Mouse (Mus musculus) forebrain, embryonic 15.5 days (tissue): ENCODE data around the gene Fancc. TPM values are rescaled to one million over a fixed set of nuclear protein-coding genes. Genes with fewer than 3 reads are reported as not detected.

Source experiments
- ATAC-seq: fragments of 200-750 bp; cut with Nextera tagmentation; replicated peaks from 2 replicates; pipeline ENCODE4 v1.8.0; 2017; ENCODE audit warnings: mild to moderate bottlenecking, moderate TSS enrichment, moderate library complexity
- H3K27ac ChIP-seq: fragments of 300-500 bp; sonication (generic); replicated peaks from 2 replicates; pipeline ENCODE4 v1.5.1; 2015; ENCODE audit warnings: mild to moderate bottlenecking, inconsistent platforms
- H3K27me3 ChIP-seq: fragments of 300-500 bp; sonication (generic); 2 replicates; pipeline ENCODE4 v1.6.1; 2015; ENCODE audit warnings: inconsistent platforms
- H3K36me3 ChIP-seq: fragments of 300-500 bp; sonication (generic); 2 replicates; pipeline ENCODE4 v1.6.1; 2015; ENCODE audit warnings: mild to moderate bottlenecking, inconsistent platforms
- H3K4me1 ChIP-seq: fragments of 300-500 bp; sonication (generic); 2 replicates; pipeline ENCODE4 v1.6.1; 2015; ENCODE audit warnings: inconsistent platforms
- H3K4me2 ChIP-seq: fragments of 300-500 bp; sonication (generic); replicated peaks from 2 replicates; pipeline ENCODE4 v1.6.1; 2015; ENCODE audit warnings: mild to moderate bottlenecking, inconsistent platforms
- H3K4me3 ChIP-seq: fragments of 300-500 bp; sonication (generic); 2 replicates; pipeline ENCODE4 v1.5.1; 2015; ENCODE audit warnings: mild to moderate bottlenecking, inconsistent platforms
- H3K9ac ChIP-seq: fragments of 300-500 bp; sonication (generic); replicated peaks from 2 replicates; pipeline ENCODE4 v1.6.1; 2015; ENCODE audit warnings: mild to moderate bottlenecking, inconsistent platforms
- H3K9me3 ChIP-seq: fragments of 300-500 bp; sonication (generic); 2 replicates; pipeline ENCODE4 v1.6.1; 2016; ENCODE audit warnings: inconsistent platforms
- WGBS: fragments of 180-500 bp; shearing (Covaris S2); methylation state at CpG from one replicate; pipeline ENCODE4 v1.1.7; 2015; ENCODE audit warnings: mixed read lengths; 5-methylcytosine and 5-hydroxymethylcytosine counted together
- polyA plus RNA-seq: library from polyadenylated mRNA; unstranded; fragments of >200 nt; fragmentation: Nextera tagmentation; extraction: Ambion mirVana; gene quantifications from 2 replicates; pipeline ENCODE4 v1.2.1, GENCODE M21; 2015

Fancc gene
- polyA plus RNA-seq, 1 experiment from 2014 or later: 13.2 TPM

DNA sequence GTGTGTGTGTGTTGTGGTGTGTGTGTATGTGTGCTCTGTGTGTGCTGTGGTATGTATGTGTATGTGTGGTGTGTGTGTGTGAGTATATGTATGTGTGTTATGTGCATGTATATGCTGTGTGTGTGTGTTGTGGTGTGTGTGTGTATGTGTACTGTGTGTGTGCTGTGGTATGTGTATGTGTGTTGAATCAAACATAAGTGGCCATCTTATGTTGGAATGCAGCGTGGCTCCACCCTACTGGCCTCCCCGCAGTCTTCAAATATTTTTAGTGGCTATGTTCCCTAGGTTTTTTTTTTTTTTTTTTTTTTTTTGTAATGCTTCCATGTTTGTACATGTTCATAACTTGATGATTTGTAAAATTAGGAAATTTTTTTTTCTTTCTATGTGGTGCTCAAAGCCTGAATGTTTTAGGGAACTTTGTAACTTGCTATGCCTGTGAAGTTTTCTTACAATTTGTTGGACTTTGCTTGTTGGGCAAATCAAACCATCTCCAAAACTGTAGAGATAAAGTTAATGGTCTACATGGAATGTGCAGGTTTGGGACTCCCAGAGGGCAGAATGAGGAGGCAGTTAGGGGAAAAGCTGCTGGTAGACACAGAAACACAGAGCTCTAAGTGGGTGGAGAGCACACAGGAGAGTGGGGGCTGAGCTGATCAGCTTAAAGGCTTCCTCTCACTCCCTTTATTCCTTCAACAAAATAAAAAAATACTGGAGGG is 244.6 kb downstream of the Fancc start:
- ATAC-seq: no peak; the same call in 1 of the 2 replicates
- H3K27me3 ChIP-seq: no peaks in the 10 kb centered on the region
- WGBS: 100% methylated on average over 2 of the region's 2 CpGs
- H3K9me3 ChIP-seq: no peaks in the 10 kb centered on the region
- 0 out of 2 replicates have a peak, but pooled peaks cover 3% of the 10 kb centered on the region for H3K4me1 ChIP-seq
- H3K4me3 ChIP-seq: no peak overlapping the region
- no peak overlapping the region for H3K27ac ChIP-seq
- H3K4me2 ChIP-seq: no peak overlapping the region
- no peaks in the 10 kb centered on the region for H3K36me3 ChIP-seq
- no peak overlapping the region for H3K9ac ChIP-seq

DNA sequence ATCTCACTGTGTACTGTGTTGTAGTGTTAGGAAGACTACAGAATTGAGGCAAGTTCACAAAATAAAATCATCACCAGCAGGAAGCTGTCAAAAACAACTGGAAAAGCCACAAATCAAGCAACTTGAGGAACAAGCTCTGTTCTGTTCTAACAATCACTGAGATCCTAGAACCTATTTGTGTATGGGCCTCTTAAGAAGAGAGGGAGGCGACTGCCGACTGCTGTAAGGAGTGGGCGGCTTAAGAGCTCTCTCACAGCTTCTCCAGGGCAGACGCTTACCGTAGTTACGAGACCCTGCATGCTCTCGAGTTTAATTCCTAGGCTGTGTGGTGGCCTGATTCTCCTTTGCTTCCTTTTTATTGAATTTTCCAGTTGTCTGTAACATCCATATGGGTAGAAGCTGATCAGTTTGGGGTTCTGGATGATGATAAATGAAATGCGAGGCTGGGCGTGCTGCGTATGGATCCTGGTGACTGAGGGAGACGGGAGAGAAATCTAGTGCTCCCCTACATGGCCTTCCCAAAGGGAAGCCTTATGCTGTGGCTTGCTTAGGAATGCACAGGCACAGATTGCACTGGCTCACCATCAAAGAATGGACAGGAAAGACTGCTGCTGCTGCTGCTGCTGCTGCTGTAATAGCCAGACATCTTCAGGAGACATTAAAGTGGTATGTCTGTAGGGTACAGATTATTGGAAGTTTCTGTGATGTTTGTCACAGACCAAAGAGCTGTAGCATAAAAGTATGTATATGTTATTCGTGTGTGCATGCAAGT is 245.8 kb downstream of the Fancc start:
- H3K9ac ChIP-seq: no peak overlapping the region
- no peak overlapping the region for H3K27ac ChIP-seq
- no peaks in the 10 kb centered on the region for H3K36me3 ChIP-seq
- H3K4me2 ChIP-seq: no peak overlapping the region
- no peak for ATAC-seq
- no peaks in the 10 kb centered on the region for H3K9me3 ChIP-seq
- no peaks in the 10 kb centered on the region for H3K27me3 ChIP-seq
- no peak overlapping the region for H3K4me3 ChIP-seq
- WGBS: 60% methylated on average over 12 of the region's 12 CpGs
- H3K4me1 ChIP-seq: peaks cover 5% of the 10 kb centered on the region; the same call in 1 of the 2 replicates

DNA sequence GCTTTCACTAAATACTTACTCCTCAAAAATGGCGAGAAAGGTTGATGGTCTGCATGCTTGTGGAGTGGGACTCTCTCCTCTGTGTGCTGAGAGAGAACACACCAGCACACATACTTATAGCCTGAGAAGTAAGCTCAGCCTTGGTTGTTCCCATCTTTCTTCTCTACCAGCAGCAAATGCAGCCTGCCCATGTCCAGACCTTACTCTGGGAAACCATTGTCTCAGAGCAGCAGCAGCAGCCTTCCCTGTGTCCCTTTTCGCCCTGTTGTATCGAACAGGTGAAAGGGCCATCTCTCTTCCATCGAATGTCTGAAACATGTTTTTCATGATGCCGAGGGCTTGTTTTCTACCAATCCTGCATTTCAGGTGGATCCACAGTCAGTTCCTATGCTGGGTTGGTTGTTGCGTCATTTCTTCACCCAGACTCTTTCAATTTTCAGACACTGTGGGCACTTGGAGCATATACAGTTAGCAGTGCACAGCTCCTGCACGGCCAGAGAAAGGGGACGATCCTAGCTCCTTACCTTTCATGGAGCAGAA is 246.6 kb downstream of the Fancc start:
- no peak overlapping the region for H3K4me3 ChIP-seq
- 94% methylated on average over 8 of the region's 8 CpGs for WGBS
- no peaks in the 10 kb centered on the region for H3K36me3 ChIP-seq
- H3K27ac ChIP-seq: no peak overlapping the region
- H3K4me1 ChIP-seq: peaks cover 12% of the 10 kb centered on the region
- H3K9ac ChIP-seq: no peak overlapping the region
- no peak for ATAC-seq
- no peaks in the 10 kb centered on the region for H3K9me3 ChIP-seq
- no peaks in the 10 kb centered on the region for H3K27me3 ChIP-seq
- H3K4me2 ChIP-seq: no peak overlapping the region

DNA sequence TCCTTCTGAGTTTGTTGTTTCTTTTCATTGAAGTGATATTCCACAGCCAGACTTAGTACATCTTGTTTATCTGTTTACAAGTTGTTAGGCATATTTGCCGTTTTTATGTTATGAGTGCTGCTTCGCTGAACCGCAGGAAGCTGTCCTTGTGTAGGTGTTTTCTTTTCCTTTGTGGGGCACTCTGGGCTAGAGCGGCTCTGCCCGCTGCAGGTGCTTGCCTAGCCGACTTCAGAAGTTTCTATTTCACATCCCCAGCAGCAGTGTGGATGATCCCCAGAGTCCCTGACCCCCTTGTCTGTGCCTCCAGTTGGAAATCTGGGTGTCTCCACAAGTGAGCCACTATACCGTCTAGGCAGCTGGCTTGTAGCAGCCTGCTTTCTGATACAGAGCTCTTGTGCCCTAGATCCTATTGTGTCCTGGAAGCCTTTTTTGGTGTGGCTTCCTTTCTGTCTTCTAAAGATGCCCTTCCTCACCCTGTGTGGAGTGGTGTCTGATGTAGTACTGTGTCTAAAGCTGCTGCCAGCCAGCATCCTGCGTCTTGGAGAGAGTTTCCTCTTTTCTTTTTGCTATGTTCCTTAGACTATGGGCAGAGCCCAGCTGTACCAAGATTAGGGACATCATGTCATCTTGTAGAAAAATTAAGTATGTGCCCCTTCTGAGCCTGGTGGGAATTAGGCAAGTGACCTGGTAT is 247.2 kb downstream of the Fancc start:
- peaks cover 18% of the 10 kb centered on the region for H3K4me1 ChIP-seq
- H3K36me3 ChIP-seq: no peaks in the 10 kb centered on the region
- H3K9ac ChIP-seq: no peak overlapping the region
- no peak for ATAC-seq
- H3K4me2 ChIP-seq: no peak overlapping the region
- H3K9me3 ChIP-seq: no peaks in the 10 kb centered on the region
- WGBS: 85% methylated on average over 8 of the region's 8 CpGs
- no peak overlapping the region for H3K27ac ChIP-seq
- H3K4me3 ChIP-seq: no peak overlapping the region
- H3K27me3 ChIP-seq: no peaks in the 10 kb centered on the region

DNA sequence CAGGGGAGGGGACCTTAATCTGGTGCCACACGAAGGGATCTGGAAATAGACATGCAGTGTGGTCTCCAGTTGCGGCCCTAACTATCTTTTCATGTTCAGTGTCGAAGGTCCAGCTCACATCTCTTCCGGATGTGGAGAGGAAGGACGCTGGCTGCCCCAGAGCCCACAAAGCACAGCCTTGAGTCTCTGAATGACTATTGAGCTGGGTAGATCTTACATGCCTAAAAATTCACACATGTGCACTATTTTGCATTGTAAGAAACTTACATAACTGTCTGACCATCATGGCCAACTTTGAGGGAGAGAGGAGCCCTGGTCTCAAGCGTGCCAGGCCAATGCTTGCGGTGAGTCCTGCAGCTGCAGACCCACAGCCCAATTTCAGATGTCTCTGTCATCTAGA is 247.9 kb downstream of the Fancc start:
- H3K4me3 ChIP-seq: no peak overlapping the region
- H3K27me3 ChIP-seq: no peaks in the 10 kb centered on the region
- H3K4me2 ChIP-seq: no peak overlapping the region
- H3K36me3 ChIP-seq: no peaks in the 10 kb centered on the region
- no peak overlapping the region for H3K9ac ChIP-seq
- peaks cover 22% of the 10 kb centered on the region for H3K4me1 ChIP-seq
- ATAC-seq: no peak
- 89% methylated on average over 7 of the region's 7 CpGs for WGBS
- H3K27ac ChIP-seq: no peak overlapping the region
- no peaks in the 10 kb centered on the region for H3K9me3 ChIP-seq

DNA sequence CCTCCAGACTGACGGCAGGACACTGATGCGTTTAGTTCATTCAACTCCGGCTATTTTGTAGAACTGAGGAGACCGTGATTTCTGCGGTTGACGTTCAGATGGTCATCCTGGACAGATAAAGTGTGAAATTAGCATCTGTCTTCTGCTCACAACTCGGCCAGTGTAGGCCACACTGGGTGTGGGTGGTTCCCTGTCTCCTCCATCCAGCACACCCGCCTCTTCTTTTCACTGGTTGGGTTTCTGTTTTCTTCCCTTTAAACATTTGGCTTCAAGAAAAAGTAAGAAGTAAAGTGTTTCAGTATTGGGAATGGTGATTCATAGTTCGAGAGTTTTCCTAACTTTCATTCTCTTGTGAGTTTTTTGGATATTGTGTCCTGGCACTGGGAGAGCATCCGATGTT is 248.8 kb downstream of the Fancc start:
- no peak overlapping the region for H3K4me2 ChIP-seq
- 93% methylated on average over 10 of the region's 10 CpGs for WGBS
- H3K27ac ChIP-seq: no peak overlapping the region
- no peak overlapping the region for H3K4me3 ChIP-seq
- H3K9ac ChIP-seq: no peak overlapping the region
- H3K27me3 ChIP-seq: no peaks in the 10 kb centered on the region
- no peak for ATAC-seq
- peaks cover 22% of the 10 kb centered on the region for H3K4me1 ChIP-seq
- H3K9me3 ChIP-seq: no peaks in the 10 kb centered on the region
- no peaks in the 10 kb centered on the region for H3K36me3 ChIP-seq

DNA sequence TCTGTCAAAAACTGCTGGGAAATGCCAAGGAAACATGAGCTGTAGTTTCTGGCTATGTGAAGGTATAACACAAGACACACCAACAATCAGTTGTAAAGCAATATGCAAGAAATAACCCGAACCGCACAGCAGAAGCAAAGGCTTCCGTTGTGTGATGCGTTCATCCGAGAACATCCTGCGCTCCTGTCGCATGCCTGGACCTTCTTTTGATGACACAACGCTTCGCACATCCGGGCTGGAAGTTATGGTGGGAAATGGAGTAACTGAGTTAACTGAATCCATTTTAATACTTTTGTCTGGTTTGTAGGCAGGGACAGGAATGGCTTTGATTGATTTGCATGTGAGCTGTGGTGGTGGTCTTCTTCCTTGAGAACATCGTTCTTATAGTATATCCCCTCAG is 249.4 kb downstream of the Fancc start:
- no peak for ATAC-seq
- Histone ChIP-seq H3K9me3 (no peaks in the 10 kb centered on the region), H3K4me3 (no peak overlapping the region), H3K9ac (no peak overlapping the region), H3K4me1 (peaks cover 22% of the 10 kb centered on the region), H3K4me2 (no peak overlapping the region), H3K27me3 (no peaks in the 10 kb centered on the region), H3K36me3 (no peaks in the 10 kb centered on the region), H3K27ac (no peak overlapping the region)
- 96% methylated on average over 11 of the region's 11 CpGs for WGBS

DNA sequence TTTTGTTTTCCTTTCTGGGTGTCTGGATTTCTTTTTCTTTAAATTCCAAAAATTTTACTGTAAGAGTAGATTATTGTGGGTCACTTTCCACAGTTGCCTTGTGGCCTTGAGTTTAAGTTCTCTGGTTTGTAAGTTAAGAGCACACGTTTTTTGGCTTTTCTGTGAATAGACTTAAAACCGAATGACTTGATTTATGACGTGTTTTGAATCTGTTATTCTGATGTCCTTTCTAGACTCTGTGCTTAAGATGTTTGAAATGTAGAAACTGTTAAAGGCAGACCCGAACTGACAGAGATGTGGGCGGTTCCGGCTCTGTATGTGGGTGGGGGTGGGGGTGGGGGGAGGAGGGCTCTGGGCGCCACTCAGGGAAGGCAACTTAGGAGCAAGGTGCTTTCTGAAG is 250.0 kb downstream of the Fancc start:
- ATAC-seq: no peak
- Histone ChIP-seq H3K36me3 (no peaks in the 10 kb centered on the region), H3K4me2 (no peak overlapping the region), H3K4me1 (peaks cover 22% of the 10 kb centered on the region), H3K27ac (no peak overlapping the region), H3K27me3 (no peaks in the 10 kb centered on the region), H3K4me3 (no peak overlapping the region), H3K9ac (no peak overlapping the region), H3K9me3 (no peaks in the 10 kb centered on the region)
- 85% methylated on average over 7 of the region's 7 CpGs for WGBS

DNA sequence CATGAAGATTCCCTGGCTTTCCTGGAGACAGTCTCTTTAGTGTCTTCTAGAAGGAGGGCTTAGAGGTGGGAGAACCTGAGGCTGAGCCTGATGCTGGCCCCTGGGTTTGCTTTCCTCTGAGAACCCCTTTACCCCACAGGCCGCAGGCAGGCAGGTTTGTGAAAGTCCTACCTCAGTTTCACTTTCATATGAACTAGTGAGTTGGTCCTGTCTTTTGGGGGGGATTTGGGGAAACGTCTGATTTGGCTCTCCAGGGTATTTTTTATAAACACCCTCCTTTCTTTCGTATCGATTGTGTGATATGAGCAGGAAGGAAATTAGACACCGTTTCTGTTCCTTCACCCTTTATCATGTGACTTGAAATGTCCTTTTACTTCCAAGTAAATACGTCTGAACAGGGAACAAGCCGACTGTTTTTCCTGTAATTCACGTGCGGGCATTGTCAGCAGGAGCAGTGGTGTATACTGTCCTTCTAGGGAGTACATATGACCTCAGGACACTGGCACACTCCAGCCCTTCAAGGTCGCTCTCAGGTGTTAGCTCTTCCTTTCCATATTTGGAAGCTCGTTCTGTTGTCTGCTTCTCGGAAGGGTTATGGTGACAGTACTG is 250.6 kb downstream of the Fancc start:
- Histone ChIP-seq H3K9me3 (no peaks in the 10 kb centered on the region), H3K9ac (no peak overlapping the region), H3K4me3 (no peak overlapping the region), H3K4me2 (no peak overlapping the region), H3K36me3 (no peaks in the 10 kb centered on the region), H3K27me3 (no peaks in the 10 kb centered on the region), H3K27ac (no peak overlapping the region), H3K4me1 (peaks cover 20% of the 10 kb centered on the region)
- no peak for ATAC-seq
- 85% methylated on average over 12 of the region's 12 CpGs for WGBS

DNA sequence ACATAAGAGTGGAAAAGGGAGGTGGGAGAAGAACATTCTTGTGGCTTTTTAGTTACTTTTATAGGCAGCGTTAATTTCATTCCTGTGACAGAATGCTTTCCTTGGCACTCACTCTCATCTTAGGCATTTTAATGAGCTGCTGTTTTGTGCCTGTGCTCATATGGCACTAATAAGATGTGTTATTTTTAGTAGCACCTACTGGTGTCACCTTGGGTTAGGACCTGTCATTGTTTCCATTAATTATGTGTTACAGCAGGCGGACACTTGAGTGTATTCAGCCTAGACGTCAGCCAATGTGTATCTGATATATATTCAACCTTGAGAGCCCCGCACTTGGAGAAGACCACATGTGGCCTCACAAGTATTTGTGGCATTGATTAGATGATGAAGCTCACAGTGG is 251.3 kb downstream of the Fancc start:
- Histone ChIP-seq H3K4me1 (peaks cover 22% of the 10 kb centered on the region), H3K27me3 (no peaks in the 10 kb centered on the region), H3K4me2 (no peak overlapping the region), H3K9ac (no peak overlapping the region), H3K4me3 (no peak overlapping the region), H3K9me3 (no peaks in the 10 kb centered on the region), H3K27ac (no peak overlapping the region), H3K36me3 (no peaks in the 10 kb centered on the region)
- WGBS: 35% methylated on average over 4 of the region's 4 CpGs
- ATAC-seq: peak; percentile 47; the same call in 1 of the 2 replicates

DNA sequence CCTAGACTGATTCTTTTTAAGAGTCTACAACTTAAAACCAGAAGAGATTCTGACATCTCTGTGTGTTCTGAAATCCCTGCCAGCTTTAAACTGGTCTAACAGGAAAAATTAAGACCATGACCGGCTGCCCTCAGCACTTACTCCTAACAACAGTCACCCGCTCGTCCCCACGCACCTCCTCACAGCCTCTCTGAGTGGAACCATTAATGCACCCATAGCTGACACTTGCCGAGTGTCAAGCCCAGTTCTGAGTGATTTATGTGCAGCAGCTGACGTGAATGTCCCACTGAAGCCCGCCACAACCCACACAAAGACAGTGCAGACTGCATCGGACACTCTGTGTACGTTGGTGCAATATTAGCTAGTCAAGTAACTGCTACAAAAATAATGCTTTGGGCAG is 251.9 kb downstream of the Fancc start:
- WGBS: 47% methylated on average over 9 of the region's 9 CpGs
- no peak for ATAC-seq
- H3K27me3 ChIP-seq: no peaks in the 10 kb centered on the region
- no peak overlapping the region for H3K9ac ChIP-seq
- no peak overlapping the region for H3K4me2 ChIP-seq
- H3K27ac ChIP-seq: peak overlapping the region; percentile 27; the same call in 1 of the 2 replicates
- H3K4me3 ChIP-seq: no peak overlapping the region
- peaks cover 28% of the 10 kb centered on the region for H3K4me1 ChIP-seq
- no peaks in the 10 kb centered on the region for H3K36me3 ChIP-seq
- no peaks in the 10 kb centered on the region for H3K9me3 ChIP-seq

DNA sequence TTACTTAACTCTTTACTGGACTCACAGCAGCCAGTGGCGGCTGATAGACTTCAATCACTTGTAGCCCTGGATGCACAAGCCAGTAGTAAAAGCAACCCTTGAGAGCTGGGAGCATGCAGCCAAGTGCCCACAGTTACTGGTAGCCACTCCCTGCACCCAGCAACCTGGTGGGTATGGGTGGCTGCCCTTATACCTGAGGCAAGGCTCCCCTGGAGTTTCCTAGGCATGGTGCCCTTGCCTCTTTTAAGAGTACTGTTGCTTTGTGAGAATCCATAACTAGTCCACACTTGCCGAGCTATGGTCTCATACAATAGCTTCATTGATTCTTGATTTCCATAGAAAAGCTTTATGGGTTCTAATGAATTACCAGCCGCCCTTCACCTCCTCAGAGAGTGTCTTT is 252.7 kb downstream of the Fancc start:
- H3K4me2 ChIP-seq: no peak overlapping the region
- no peaks in the 10 kb centered on the region for H3K9me3 ChIP-seq
- WGBS: 29% methylated on average over 3 of the region's 3 CpGs
- peaks cover 33% of the 10 kb centered on the region for H3K4me1 ChIP-seq
- H3K9ac ChIP-seq: no peak overlapping the region
- H3K27ac ChIP-seq: no peak overlapping the region
- no peak for ATAC-seq
- no peaks in the 10 kb centered on the region for H3K36me3 ChIP-seq
- no peak overlapping the region for H3K4me3 ChIP-seq
- H3K27me3 ChIP-seq: no peaks in the 10 kb centered on the region
